In the genomic region with DNA sequence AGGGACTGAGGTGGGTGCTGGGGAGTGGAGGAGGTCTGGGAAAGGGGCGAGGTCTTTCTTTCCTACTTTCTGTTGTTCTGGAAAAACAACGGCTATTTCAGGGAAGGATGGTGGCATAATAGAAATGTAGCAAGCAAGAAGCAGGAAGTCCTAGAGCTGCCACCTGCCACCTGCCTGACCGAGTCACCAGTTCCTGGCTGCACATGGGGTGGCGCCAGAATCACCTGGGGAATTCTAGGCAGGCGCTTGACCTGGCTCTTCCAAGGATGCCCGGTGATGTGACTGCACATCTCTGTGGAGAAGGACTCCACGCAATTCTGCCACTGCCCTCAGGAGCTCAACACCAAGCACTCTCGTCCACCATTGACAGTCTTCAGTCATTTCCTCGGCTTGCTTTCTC, we compare ENCODE assay signal across 14 mouse cellular contexts. TPM values are rescaled to one million over a fixed set of nuclear protein-coding genes. Genes with fewer than 3 reads are reported as not detected.
DNase-seq lines count a peak whose midpoint lies in the region; ATAC-seq and TF ChIP-seq lines count a peak whose summit lies in the region.
"Had no signal": no experiment of that assay in that cellular context is flagged by ENCODE, and none has a peak within 500 bp of the region (broad histone marks: within the 10 kb centered on the region; RNA-seq: fewer than 3 reads in every experiment).

No protein-coding gene starts in this region.

- H3K27ac ChIP-seq in liver, embryonic 16.5 days (ENCODE audit: low read length) = peak overlapping the region; percentile 24; the same call in 1 of the 2 replicates
- H3K27ac ChIP-seq in liver, embryonic 11.5 days (ENCODE audit: low read depth, low read length) = no peak overlapping the region
- H3K27ac ChIP-seq in CH12.LX (ENCODE audit: insufficient read depth, low read depth) = no peak overlapping the region
- peak overlapping the region; percentile 28 for H3K27ac ChIP-seq in intestine, postnatal 0 days (ENCODE audit: low read depth, low read length)
- H3K27ac ChIP-seq: neural tube, embryonic 12.5 days had no signal

- TF ChIP-seq RAD21 in CH12.LX (IDR thresholded peaks at IDR 0.05; ENCODE audit: low read depth, low read length) = no peak

- peak; percentile 84 for DNase-seq in heart, adult 11 months
- no peak for DNase-seq in heart, postnatal 10 days
- DNase-seq in liver, embryonic 11.5 days (ENCODE audit: low spot score) = no peak
- DNase-seq in CH12.LX (ENCODE audit: extremely low read depth) = no peak
- no peak for DNase-seq in left cerebral cortex, postnatal 10 days (ENCODE audit: extremely low spot score in 1 of 2, low spot score in 2 of 2)
- DNase-seq: cerebellum, adult 18-20 months; retina, postnatal 1 day; thymus, postnatal 25 days had no signal

- intact Hi-C loops in heart, postnatal 10 days (cut with DNase I) = no loop called here
- intact Hi-C loops in left cerebral cortex, postnatal 10 days (cut with DNase I) = no loop called here

- H3K9me3 ChIP-seq in liver, embryonic 16.5 days (replicated peaks; ENCODE audit: control insufficient read depth, low read length) = no peaks in the 10 kb centered on the region
- no peaks in the 10 kb centered on the region for H3K9me3 ChIP-seq in liver, embryonic 11.5 days (ENCODE audit: control insufficient read depth, low read length)
- H3K9me3 ChIP-seq in CH12.LX (replicated peaks; ENCODE audit: low read length) = no peaks in the 10 kb centered on the region
- no peaks in the 10 kb centered on the region for H3K9me3 ChIP-seq in intestine, postnatal 0 days (ENCODE audit: control insufficient read depth)
- H3K9me3 ChIP-seq: forebrain, embryonic 10.5 days; midbrain, embryonic 10.5 days; neural tube, embryonic 12.5 days had no signal

- H3K9ac ChIP-seq in liver, embryonic 16.5 days (ENCODE audit: low read depth, low read length) = no peak overlapping the region
- no peak overlapping the region for H3K9ac ChIP-seq in liver, embryonic 11.5 days (ENCODE audit: low read depth, low read length)
- H3K9ac ChIP-seq in CH12.LX (ENCODE audit: insufficient read depth, low read depth) = no peak overlapping the region
- H3K9ac ChIP-seq in intestine, postnatal 0 days (ENCODE audit: low read depth, low read length) = no peak overlapping the region
- H3K9ac ChIP-seq: neural tube, embryonic 12.5 days had no signal

- no peak for TF ChIP-seq EP300 in CH12.LX (IDR thresholded peaks at IDR 0.05; ENCODE audit: low read length)

- ATAC-seq in liver, embryonic 16.5 days (ENCODE audit: low read depth) = no peak
- no peak for ATAC-seq in liver, embryonic 11.5 days (replicated peaks; ENCODE audit: low FRiP score)
- no peak; the same call in 1 of the 2 replicates for ATAC-seq in intestine, postnatal 0 days
- ATAC-seq in erythroid progenitor cell, adult 5-6 weeks (replicated peaks; ENCODE audit: low FRiP score, poor library complexity, severe bottlenecking) = no peak

- dilution Hi-C loops in CH12.LX (cut with MboI; ENCODE audit: extremely low pct_ligation_motif_present, extremely low pct_unique_long_range_greater_than_20kb, low sequenced_read_pairs) = no loop called here

- H3K4me2 ChIP-seq in liver, embryonic 16.5 days (ENCODE audit: low read depth, low read length) = no peak overlapping the region
- no peak overlapping the region for H3K4me2 ChIP-seq in liver, embryonic 11.5 days
- H3K4me2 ChIP-seq in CH12.LX (ENCODE audit: insufficient read depth, low read depth, poor library complexity, severe bottlenecking) = no peak overlapping the region
- H3K4me2 ChIP-seq in intestine, postnatal 0 days (replicated peaks; ENCODE audit: low read depth) = no peak overlapping the region
- H3K4me2 ChIP-seq: neural tube, embryonic 12.5 days had no signal

- no peaks in the 10 kb centered on the region for H3K79me2 ChIP-seq in CH12.LX (replicated peaks; ENCODE audit: control insufficient read depth, extremely low read depth, insufficient read depth, poor library complexity, severe bottlenecking)

- no peak for TF ChIP-seq POLR2A in CH12.LX (IDR thresholded peaks at IDR 0.05; ENCODE audit: low read depth, low read length)

- in situ Hi-C loops in CH12.LX (cut with MboI; ENCODE audit: low pct_ligation_motif_present, low pct_unique_long_range_greater_than_20kb, low sequenced_read_pairs) = loop anchor here (5.0 kb wide), 1 partner anchor 47 kb away; no protein-coding TSS in a partner anchor

- TF ChIP-seq CTCF in CH12.LX (conservative IDR thresholded peaks at IDR 0.05 in 1 of 2, IDR thresholded peaks at IDR 0.05 in 1 of 2; ENCODE audit: low read depth in 2 of 2, low read length in 2 of 2) = no peak
- peak; percentile 29 for TF ChIP-seq CTCF in intestine, postnatal 0 days (IDR thresholded peaks at IDR 0.05; ENCODE audit: low read depth)

- peaks cover 75% of the 10 kb centered on the region for H3K4me1 ChIP-seq in liver, embryonic 16.5 days (ENCODE audit: control insufficient read depth, low read depth, low read length)
- H3K4me1 ChIP-seq in liver, embryonic 11.5 days (replicated peaks; ENCODE audit: control insufficient read depth, insufficient read depth, low read length) = peaks cover 81% of the 10 kb centered on the region
- peaks cover 31 to 94% of the 10 kb centered on the region in 2 experiments for H3K4me1 ChIP-seq in CH12.LX (ENCODE audit: control insufficient read depth in 1 of 2, insufficient read depth in 2 of 2)
- H3K4me1 ChIP-seq in intestine, postnatal 0 days (replicated peaks; ENCODE audit: control insufficient read depth, insufficient read depth, low read length) = peaks cover 9% of the 10 kb centered on the region

- H3K36me3 ChIP-seq in liver, embryonic 16.5 days (ENCODE audit: control insufficient read depth, insufficient read depth) = no peaks in the 10 kb centered on the region
- no peaks in the 10 kb centered on the region for H3K36me3 ChIP-seq in liver, embryonic 11.5 days (ENCODE audit: control insufficient read depth, insufficient read depth, low read length)
- peaks cover 0 to 3% of the 10 kb centered on the region in 2 experiments for H3K36me3 ChIP-seq in CH12.LX (replicated peaks in 1 of 2; ENCODE audit: control insufficient read depth in 1 of 2, insufficient read depth in 1 of 2, low read length in 1 of 2)
- H3K36me3 ChIP-seq in intestine, postnatal 0 days (ENCODE audit: control insufficient read depth, insufficient read depth) = no peaks in the 10 kb centered on the region
- H3K36me3 ChIP-seq: forebrain, embryonic 10.5 days; midbrain, embryonic 10.5 days; neural tube, embryonic 12.5 days had no signal

- no peak overlapping the region for H3K4me3 ChIP-seq in liver, embryonic 16.5 days (ENCODE audit: low read depth, low read length)
- no peak overlapping the region for H3K4me3 ChIP-seq in liver, embryonic 11.5 days (ENCODE audit: low read depth, low read length)
- no peak overlapping the region for H3K4me3 ChIP-seq in CH12.LX (replicated peaks in 1 of 3; ENCODE audit: low read depth in 2 of 3, low read length in 2 of 3, poor library complexity in 1 of 3)
- no peak overlapping the region for H3K4me3 ChIP-seq in intestine, postnatal 0 days (ENCODE audit: low read depth, low read length)
- H3K4me3 ChIP-seq: forebrain, embryonic 10.5 days; midbrain, embryonic 10.5 days; neural tube, embryonic 12.5 days had no signal

- WGBS in liver, embryonic 16.5 days (ENCODE audit: insufficient replicate concordance) = 67% methylated on average over 9 of the region's 9 CpGs
- WGBS in liver, embryonic 11.5 days = 89% methylated on average over 9 of the region's 9 CpGs
- 68% methylated on average over 9 of the region's 9 CpGs for WGBS in intestine, postnatal 0 days

- no peaks in the 10 kb centered on the region for H3K27me3 ChIP-seq in liver, embryonic 16.5 days (ENCODE audit: control insufficient read depth, insufficient read depth, low read depth, low read length)
- no peaks in the 10 kb centered on the region for H3K27me3 ChIP-seq in liver, embryonic 11.5 days (replicated peaks; ENCODE audit: control insufficient read depth, insufficient read depth, low read length)
- no peaks in the 10 kb centered on the region for H3K27me3 ChIP-seq in CH12.LX (replicated peaks)
- H3K27me3 ChIP-seq in intestine, postnatal 0 days (replicated peaks; ENCODE audit: control insufficient read depth, insufficient read depth, low read length) = no peaks in the 10 kb centered on the region
- H3K27me3 ChIP-seq: neural tube, embryonic 12.5 days had no signal

TF ChIP-seq in CH12.LX, 34 proteins besides CTCF, POLR2A, EP300 and RAD21:
- TF ChIP-seq MAX (IDR thresholded peaks at IDR 0.05; ENCODE audit: low read length) = no peak
- TF ChIP-seq E2F4 (IDR thresholded peaks at IDR 0.05; ENCODE audit: insufficient replicate concordance, low read depth, low read length) = no peak
- TF ChIP-seq TBP (conservative IDR thresholded peaks at IDR 0.05; ENCODE audit: low read depth, low read length) = no peak
- TF ChIP-seq ELF1 (IDR thresholded peaks at IDR 0.05; ENCODE audit: low read depth, low read length) = peak; percentile 23; the same call in 1 of the 2 replicates
- TF ChIP-seq SMC3 (IDR thresholded peaks at IDR 0.05; ENCODE audit: low read depth, low read length) = no peak
- no peak for TF ChIP-seq TCF12 (IDR thresholded peaks at IDR 0.05; ENCODE audit: low read depth, low read length)
- no peak for TF ChIP-seq RCOR1 (conservative IDR thresholded peaks at IDR 0.05; ENCODE audit: low read depth, low read length)
- no peak for TF ChIP-seq ZNF384 (IDR thresholded peaks at IDR 0.05; ENCODE audit: low read depth, low read length)
- no peak for TF ChIP-seq MAZ (IDR thresholded peaks at IDR 0.05; ENCODE audit: low read depth, low read length)

RNA-seq across cellular contexts. Expression of a gene that starts 15.2 kb away (rescaled TPM):
- total RNA-seq in heart, postnatal 10 days (2021) = 10 to 100 TPM; 77.7 to 79.8 TPM
- polyA plus RNA-seq in liver, embryonic 16.5 days (2015; fragmentation: Nextera tagmentation; extraction: Ambion mirVana) = 165 and 168 TPM in 2 replicates
- 111 and 113 TPM in 2 replicates for polyA plus RNA-seq in liver, embryonic 11.5 days (2014; fragmentation: Nextera tagmentation; extraction: Ambion mirVana)
- total RNA-seq in CH12.LX (2012; rRNA removed) (20.9 and 21.6 TPM in 2 replicates), CH12.LX (2014; rRNA removed) (12.1 and 12.3 TPM in 2 replicates)
- polyA plus RNA-seq in CH12.LX (2012; ENCODE audit: insufficient read length, low read depth) = 24.4 and 27.5 TPM in 2 replicates
- 96.1 and 99.5 TPM in 2 replicates for polyA plus RNA-seq in intestine, postnatal 0 days (2015; fragmentation: Nextera tagmentation; extraction: Ambion mirVana)
- total RNA-seq in left cerebral cortex, postnatal 10 days (2021) = 10 to 100 TPM; 56.6 to 57.5 TPM
- total RNA-seq in erythroid progenitor cell, adult 5-6 weeks (2015; ENCODE audit: low replicate concordance) = 27.4 and 41.1 TPM in 2 replicates
- 8.1 and 10.1 TPM in 2 replicates for total RNA-seq in erythroid progenitor cell, adult 5-6 weeks (2017; ENCODE audit: low replicate concordance)

Comparison
In these comparisons a context has a peak if more than half of its experiments do, and no peak if none do; other contexts are left out.
1. H3K27ac ChIP-seq: peak in liver, embryonic 16.5 days (single experiment) and intestine, postnatal 0 days (single experiment); none in liver, embryonic 11.5 days (single experiment) and CH12.LX (single experiment).